Mouse (Mus musculus) liver, adult 2 months (tissue): ENCODE results near the gene Grwd1.

Experiments
- CTCF ChIP-seq: fragments of 200-500 bp; IDR thresholded peaks from 2 replicates; pipeline ENCODE4 v1.5.1; 2011; ENCODE audit warnings: low read depth, low read length, control low read depth
- POLR2A ChIP-seq: fragments of 200-500 bp; IDR thresholded peaks from 2 replicates; pipeline ENCODE4 v1.6.1; 2011; ENCODE audit warnings: low read length, control low read depth; ENCODE audit not compliant: insufficient read depth; ENCODE audit errors: extremely low read depth

DNA sequence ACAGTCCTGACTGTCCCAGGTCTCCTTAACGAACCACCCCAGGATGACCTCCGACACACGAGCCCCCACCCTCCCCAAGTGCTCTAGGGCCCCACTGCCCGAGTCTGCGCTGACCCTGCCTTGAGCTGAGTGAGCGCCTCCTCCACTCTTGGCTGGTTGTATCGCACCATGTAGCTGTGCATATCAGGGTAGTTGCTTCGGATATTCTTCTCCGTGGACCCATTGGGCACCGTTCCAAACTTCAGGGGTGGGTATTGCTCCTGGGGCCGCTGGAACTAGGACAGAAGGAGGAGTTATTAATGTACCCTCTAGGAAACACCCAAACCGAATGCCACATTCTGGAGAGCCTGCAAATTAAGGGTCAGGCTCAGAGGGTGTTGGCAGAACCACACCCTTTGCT is 22.3 kb upstream of the Grwd1 start:
- TF ChIP-seq CTCF: no peak
- TF ChIP-seq POLR2A: no peak
